Mouse (Mus musculus): ENCODE measurements around the gene Wdr91. TPM values are rescaled to one million over a fixed set of nuclear protein-coding genes. Genes with fewer than 3 reads are reported as not detected.

Gene Wdr91
- polyA plus RNA-seq, 1 experiment: 85.3 TPM

DNA sequence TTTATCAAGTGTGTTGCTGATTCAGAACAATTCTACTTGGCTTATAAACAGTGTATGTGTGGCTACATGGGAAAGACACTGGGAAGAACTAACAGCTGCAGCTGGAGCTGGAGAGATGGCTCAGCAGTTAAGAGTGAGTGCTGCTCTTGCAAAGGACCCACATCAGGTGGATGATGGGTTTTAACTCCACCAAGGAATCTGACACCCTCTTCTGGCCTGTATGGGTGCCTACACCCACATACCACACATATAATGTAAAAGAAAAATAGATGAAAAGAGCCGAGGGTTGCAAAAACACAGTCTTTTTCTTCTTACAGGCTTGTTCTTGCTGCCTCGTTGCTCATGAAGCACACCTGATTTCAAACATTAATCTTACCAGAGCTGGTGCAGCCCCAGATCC is 4.6 kb downstream of the Wdr91 start:
- peak overlapping the region; percentile 97 for H3K27ac ChIP-seq (ENCODE audit: insufficient read depth, low read depth, low read length)
- H3K4me1 ChIP-seq (ENCODE audit: control insufficient read depth, insufficient read depth, low read length): peaks cover 57% of the 10 kb centered on the region
- peak overlapping the region; percentile 34 for H3K4me3 ChIP-seq (ENCODE audit: insufficient read depth, low read length)
- no peak for TF ChIP-seq CTCF (IDR thresholded peaks at IDR 0.05; ENCODE audit: low read depth, low read length)
- no peak for TF ChIP-seq POLR2A (IDR thresholded peaks at IDR 0.05; ENCODE audit: borderline replicate concordance, low read depth, low read length)

DNA sequence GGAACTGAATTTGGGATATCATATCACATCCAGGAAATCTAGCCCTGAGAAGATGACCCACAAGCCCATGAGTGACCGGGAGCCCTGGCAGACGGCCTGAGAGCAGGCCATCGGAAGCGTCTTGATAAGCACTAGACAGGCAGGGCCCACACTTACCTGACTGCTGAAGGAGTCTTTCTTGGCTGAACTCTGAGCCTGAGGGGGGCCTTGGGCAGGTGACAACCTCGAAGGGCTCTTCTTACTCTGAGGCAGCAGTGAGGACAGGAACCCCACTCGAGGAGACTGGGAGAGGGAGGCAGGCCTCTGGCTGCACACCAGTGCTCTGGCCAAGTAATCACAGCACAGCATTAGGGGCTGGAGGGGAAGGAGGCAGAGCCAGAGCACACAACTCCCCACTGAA is 6.3 kb downstream of the Wdr91 start:
- Histone ChIP-seq H3K4me1 (ENCODE audit: control insufficient read depth, insufficient read depth, low read length) (peaks cover 64% of the 10 kb centered on the region), H3K27ac (ENCODE audit: insufficient read depth, low read depth, low read length) (peak overlapping the region; percentile 5), H3K4me3 (ENCODE audit: insufficient read depth, low read length) (no peak overlapping the region)
- TF ChIP-seq POLR2A (IDR thresholded peaks at IDR 0.05; ENCODE audit: borderline replicate concordance, low read depth, low read length) (no peak), CTCF (IDR thresholded peaks at IDR 0.05; ENCODE audit: low read depth, low read length) (no peak)

DNA sequence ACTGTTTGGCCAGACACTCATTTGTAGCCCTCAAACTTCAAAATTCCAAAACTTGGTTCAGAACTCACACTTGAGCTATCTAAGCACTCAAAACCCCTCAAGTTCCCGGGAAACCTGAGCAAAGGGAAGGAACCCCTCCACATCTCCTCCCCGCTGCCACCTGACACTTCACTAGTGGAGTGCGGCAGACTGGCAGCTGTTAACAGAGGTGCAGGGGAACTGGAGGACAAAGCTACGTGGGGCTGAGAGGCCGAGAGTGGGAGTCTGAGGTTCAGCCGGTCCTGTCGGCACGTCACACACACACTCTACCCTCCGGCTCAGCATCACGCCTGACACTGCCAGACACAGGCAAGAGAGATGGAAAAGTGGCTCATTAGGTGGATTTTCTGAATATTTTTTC is 6.8 kb downstream of the Wdr91 start:
- H3K27ac ChIP-seq (ENCODE audit: insufficient read depth, low read depth, low read length): no peak overlapping the region
- H3K4me3 ChIP-seq (ENCODE audit: insufficient read depth, low read length): no peak overlapping the region
- H3K4me1 ChIP-seq (ENCODE audit: control insufficient read depth, insufficient read depth, low read length): peaks cover 64% of the 10 kb centered on the region
- TF ChIP-seq CTCF (IDR thresholded peaks at IDR 0.05; ENCODE audit: low read depth, low read length) (no peak), POLR2A (IDR thresholded peaks at IDR 0.05; ENCODE audit: borderline replicate concordance, low read depth, low read length) (no peak)

DNA sequence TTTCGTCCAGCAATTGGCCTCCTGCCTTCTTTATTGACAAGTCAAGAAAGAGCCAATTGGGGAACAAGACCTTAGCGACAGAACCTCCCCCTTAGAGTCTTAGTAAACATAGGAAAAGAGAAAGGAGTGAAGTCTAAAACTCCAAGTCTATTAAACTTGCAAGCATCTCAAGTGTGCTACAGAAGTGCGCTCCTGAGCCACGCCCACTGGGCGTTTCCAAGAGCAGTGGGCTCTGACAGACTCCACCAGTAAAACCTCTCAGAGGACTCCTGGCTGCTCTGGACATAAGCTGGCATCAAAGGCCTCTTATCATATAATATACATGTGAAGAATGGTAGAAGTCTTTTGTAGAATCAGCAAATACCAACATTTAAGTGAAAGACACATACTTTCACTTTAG is 7.2 kb downstream of the Wdr91 start:
- Histone ChIP-seq H3K4me1 (ENCODE audit: control insufficient read depth, insufficient read depth, low read length) (peaks cover 64% of the 10 kb centered on the region), H3K4me3 (ENCODE audit: insufficient read depth, low read length) (no peak overlapping the region), H3K27ac (ENCODE audit: insufficient read depth, low read depth, low read length) (no peak overlapping the region)
- TF ChIP-seq POLR2A (IDR thresholded peaks at IDR 0.05; ENCODE audit: borderline replicate concordance, low read depth, low read length): no peak
- no peak for TF ChIP-seq CTCF (IDR thresholded peaks at IDR 0.05; ENCODE audit: low read depth, low read length)

DNA sequence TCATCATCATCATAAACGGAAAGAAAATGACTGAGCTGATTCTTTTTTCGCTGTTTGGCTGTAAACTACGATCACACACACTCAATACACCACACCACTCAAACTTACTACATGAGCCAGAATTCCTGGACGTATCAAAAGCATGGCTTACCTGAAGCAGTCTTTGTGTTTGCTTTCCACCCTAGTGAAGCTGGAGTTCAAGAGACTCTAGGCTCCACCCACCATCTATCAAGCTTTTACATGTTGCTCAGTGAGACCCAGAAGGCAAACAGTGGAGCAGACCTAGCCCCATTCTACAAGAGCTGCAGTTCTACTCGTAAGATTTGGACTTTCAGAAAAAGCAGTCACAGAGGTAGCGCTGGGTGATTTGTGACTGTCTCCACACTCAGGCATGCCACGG is 8.1 kb downstream of the Wdr91 start:
- H3K4me3 ChIP-seq (ENCODE audit: insufficient read depth, low read length): no peak overlapping the region; the same call in 1 of the 2 replicates
- H3K27ac ChIP-seq (ENCODE audit: insufficient read depth, low read depth, low read length): peak overlapping the region; percentile 7
- peaks cover 62% of the 10 kb centered on the region for H3K4me1 ChIP-seq (ENCODE audit: control insufficient read depth, insufficient read depth, low read length)
- TF ChIP-seq POLR2A (IDR thresholded peaks at IDR 0.05; ENCODE audit: borderline replicate concordance, low read depth, low read length) (no peak), CTCF (IDR thresholded peaks at IDR 0.05; ENCODE audit: low read depth, low read length) (no peak)

DNA sequence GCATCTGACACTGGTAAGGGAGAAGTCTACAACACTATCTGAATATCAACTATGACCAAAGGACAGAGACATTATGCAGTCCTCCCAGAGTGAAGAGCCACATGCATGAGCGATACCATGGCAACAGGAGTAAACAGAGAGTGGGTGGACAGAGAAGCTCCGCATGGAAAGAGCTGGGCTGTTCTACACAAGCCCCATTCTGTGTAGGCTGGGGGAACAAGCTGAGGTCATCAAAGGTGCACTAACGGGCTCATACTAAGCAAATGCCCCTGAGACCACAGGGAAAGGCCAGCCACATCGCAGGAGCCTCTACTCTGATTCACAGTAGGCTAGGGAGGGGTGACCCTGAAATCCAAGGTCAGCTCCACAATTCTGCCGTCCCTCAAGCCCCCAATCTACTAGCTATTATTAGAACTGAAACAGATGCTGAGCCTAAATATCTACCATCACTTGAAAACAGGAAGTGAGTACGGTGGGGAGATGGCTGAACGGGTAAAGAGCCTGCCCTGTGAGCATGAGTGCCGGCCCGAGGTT is 8.7 kb downstream of the Wdr91 start:
- peaks cover 58% of the 10 kb centered on the region for H3K4me1 ChIP-seq (ENCODE audit: control insufficient read depth, insufficient read depth, low read length)
- TF ChIP-seq POLR2A (IDR thresholded peaks at IDR 0.05; ENCODE audit: borderline replicate concordance, low read depth, low read length) (no peak), CTCF (IDR thresholded peaks at IDR 0.05; ENCODE audit: low read depth, low read length) (no peak)
- no peak overlapping the region for H3K4me3 ChIP-seq (ENCODE audit: insufficient read depth, low read length)
- peak overlapping the region; percentile 7 for H3K27ac ChIP-seq (ENCODE audit: insufficient read depth, low read depth, low read length)

DNA sequence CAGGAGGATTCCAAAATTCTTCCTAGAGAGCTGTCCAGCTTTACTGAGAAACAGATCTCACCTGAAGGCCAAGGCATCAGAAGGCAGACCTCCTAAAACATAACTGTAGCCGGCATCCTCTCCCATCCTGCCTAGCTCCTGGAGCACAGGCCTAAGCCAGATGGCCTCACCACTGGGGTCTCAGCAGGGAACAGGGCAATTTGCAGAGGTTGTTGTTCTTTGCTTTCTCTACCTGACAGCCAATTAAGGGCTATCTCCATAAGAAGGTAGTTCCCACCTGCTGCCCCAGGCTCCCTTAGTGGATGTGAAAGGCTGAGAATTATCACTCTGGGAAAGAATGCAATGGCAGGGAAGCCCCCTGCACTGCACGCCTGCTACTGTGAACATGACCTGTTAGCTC is 9.7 kb downstream of the Wdr91 start:
- no peak overlapping the region for H3K27ac ChIP-seq (ENCODE audit: insufficient read depth, low read depth, low read length)
- H3K4me1 ChIP-seq (ENCODE audit: control insufficient read depth, insufficient read depth, low read length): peaks cover 49% of the 10 kb centered on the region
- TF ChIP-seq CTCF (IDR thresholded peaks at IDR 0.05; ENCODE audit: low read depth, low read length) (no peak), POLR2A (IDR thresholded peaks at IDR 0.05; ENCODE audit: borderline replicate concordance, low read depth, low read length) (no peak)
- H3K4me3 ChIP-seq (ENCODE audit: insufficient read depth, low read length): no peak overlapping the region

DNA sequence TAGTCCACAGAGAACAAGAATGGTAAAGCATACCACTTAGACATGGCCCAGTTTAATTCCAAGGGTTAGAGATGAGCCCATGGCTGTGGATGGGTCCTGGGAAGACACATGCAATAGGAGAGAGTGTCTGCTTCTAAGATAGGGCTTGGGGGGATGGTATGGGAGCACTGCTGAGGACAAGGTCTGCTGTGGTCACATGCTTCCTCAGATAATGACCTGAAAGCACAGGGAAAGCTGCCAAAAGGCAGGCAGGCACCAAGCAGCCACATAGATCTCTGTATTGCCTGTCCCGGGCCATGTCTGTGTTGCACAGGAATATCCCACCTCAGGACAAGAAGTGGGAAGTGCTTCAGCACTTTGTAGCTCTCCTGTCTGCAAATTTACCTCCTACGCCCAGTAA is 11.5 kb downstream of the Wdr91 start:
- H3K4me1 ChIP-seq (ENCODE audit: control insufficient read depth, insufficient read depth, low read length): peaks cover 32% of the 10 kb centered on the region
- H3K27ac ChIP-seq (ENCODE audit: insufficient read depth, low read depth, low read length): no peak overlapping the region
- no peak overlapping the region for H3K4me3 ChIP-seq (ENCODE audit: insufficient read depth, low read length)
- TF ChIP-seq POLR2A (IDR thresholded peaks at IDR 0.05; ENCODE audit: borderline replicate concordance, low read depth, low read length): no peak
- TF ChIP-seq CTCF (IDR thresholded peaks at IDR 0.05; ENCODE audit: low read depth, low read length): no peak

DNA sequence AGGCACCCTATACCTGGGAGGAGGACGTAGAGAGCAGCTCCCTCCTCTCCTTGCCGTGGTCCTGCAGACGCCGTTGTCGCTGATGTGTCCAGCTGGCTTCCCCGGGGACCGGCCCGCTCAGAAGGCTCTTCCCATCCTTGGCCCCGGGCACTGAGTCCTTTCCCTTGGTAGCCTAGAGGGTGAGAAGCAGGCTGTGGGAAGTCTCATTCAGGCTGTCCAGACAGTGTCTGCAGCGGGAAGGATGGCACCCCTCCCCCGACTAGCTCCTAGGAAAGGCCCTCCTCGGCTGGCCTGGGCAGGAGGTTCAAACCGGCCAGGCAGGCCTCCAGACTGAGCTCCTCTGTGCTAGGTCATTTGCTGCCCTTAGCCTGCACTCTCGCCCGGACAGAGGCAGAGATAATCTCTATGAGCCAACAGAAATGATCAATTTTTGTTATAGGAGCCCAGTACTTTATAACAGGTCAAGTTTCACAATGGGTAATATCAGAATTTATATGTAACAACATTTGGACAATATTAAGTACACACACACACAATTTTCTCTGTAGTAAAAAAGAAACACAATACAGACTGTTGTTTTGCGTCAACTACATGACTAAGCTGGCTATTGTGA is 14.4 kb downstream of the Wdr91 start:
- TF ChIP-seq POLR2A (IDR thresholded peaks at IDR 0.05; ENCODE audit: borderline replicate concordance, low read depth, low read length) (no peak), CTCF (IDR thresholded peaks at IDR 0.05; ENCODE audit: low read depth, low read length) (no peak)
- Histone ChIP-seq H3K27ac (ENCODE audit: insufficient read depth, low read depth, low read length) (no peak overlapping the region), H3K4me1 (ENCODE audit: control insufficient read depth, insufficient read depth, low read length) (peaks cover 8% of the 10 kb centered on the region; the same call in 1 of the 2 replicates), H3K4me3 (ENCODE audit: insufficient read depth, low read length) (no peak overlapping the region)

DNA sequence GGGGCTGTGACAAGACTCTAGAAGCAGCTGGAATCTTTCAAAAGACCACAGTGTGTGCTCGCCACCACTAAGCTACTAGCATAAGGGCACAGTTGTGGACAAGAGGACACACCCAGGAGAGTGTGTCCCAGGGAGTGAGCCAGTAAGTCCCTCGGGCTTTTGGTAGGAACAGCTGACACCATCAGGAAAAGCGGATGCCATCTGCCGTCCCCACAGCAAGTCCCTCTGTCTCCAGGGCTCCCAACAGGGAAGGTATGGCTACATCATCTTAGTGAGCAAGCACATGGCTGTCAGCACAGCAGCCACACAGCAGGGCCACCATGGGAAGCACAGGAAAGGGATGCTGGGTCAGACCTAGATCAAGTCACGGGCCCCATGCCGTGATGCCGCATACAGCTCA is 15.1 kb downstream of the Wdr91 start:
- no peak overlapping the region for H3K4me3 ChIP-seq (ENCODE audit: insufficient read depth, low read length)
- H3K27ac ChIP-seq (ENCODE audit: insufficient read depth, low read depth, low read length): no peak overlapping the region
- H3K4me1 ChIP-seq (ENCODE audit: control insufficient read depth, insufficient read depth, low read length): peaks cover 3% of the 10 kb centered on the region; the same call in 1 of the 2 replicates
- TF ChIP-seq POLR2A (IDR thresholded peaks at IDR 0.05; ENCODE audit: borderline replicate concordance, low read depth, low read length) (no peak), CTCF (IDR thresholded peaks at IDR 0.05; ENCODE audit: low read depth, low read length) (no peak)

All from bone marrow macrophage, adult 2 months (primary cell).